In genomic region chr17:81729891-81730290, GRCm38 (mm10) we compare ENCODE assay signal across 25 mouse cellular contexts. TPM values are rescaled to one million over a fixed set of nuclear protein-coding genes. Genes with fewer than 3 reads are reported as not detected.
A peak's percentile ranks its signal among the peaks of the same experiment; 100 is the strongest.
DNase-seq lines count a peak whose midpoint lies in the region; ATAC-seq lines count a peak whose summit lies in the region.
"Had no signal": no experiment of that assay in that cellular context is flagged by ENCODE, and none has a peak within 500 bp of the region (broad histone marks: within the 10 kb centered on the region; RNA-seq: fewer than 3 reads in every experiment).

No protein-coding gene starts in this region.

- DNase-seq in heart, embryonic 10.5 days (ENCODE audit: low spot score), result no peak
- no peak for DNase-seq in heart, postnatal 4 days
- no peak for DNase-seq in heart, postnatal 36 days
- DNase-seq in heart, adult 9 months (ENCODE audit: low spot score in 2 of 2), result no peak
- DNase-seq: adrenal gland, postnatal 10 days; adrenal gland, postnatal 36 days; B cell, adult 2 months; cerebellum, adult 18-20 months; cerebellum, adult 9-10 months; cerebellum, postnatal 14 days; gastrocnemius, postnatal 25 days; heart, postnatal 14 days; kidney, adult 18-20 months; kidney, adult 9 months had no signal

- H3K9ac ChIP-seq in heart, embryonic 13.5 days, result peak overlapping the region; percentile 73; the same call in 1 of the 2 replicates
- peak overlapping the region; percentile 39 for H3K9ac ChIP-seq in heart, embryonic 16.5 days (ENCODE audit: low read length)
- H3K9ac ChIP-seq: hindbrain, embryonic 14.5 days had no signal

- H3K9me3 ChIP-seq in heart, embryonic 10.5 days, result no peaks in the 10 kb centered on the region
- no peaks in the 10 kb centered on the region for H3K9me3 ChIP-seq in heart, embryonic 13.5 days
- H3K9me3 ChIP-seq in heart, embryonic 16.5 days (replicated peaks; ENCODE audit: control insufficient read depth, low read length), result no peaks in the 10 kb centered on the region
- H3K9me3 ChIP-seq: forebrain, embryonic 10.5 days had no signal

- peaks cover 12% of the 10 kb centered on the region; the same call in 1 of the 2 replicates for H3K36me3 ChIP-seq in heart, embryonic 10.5 days
- H3K36me3 ChIP-seq in heart, embryonic 13.5 days, result peaks cover 19% of the 10 kb centered on the region
- H3K36me3 ChIP-seq in heart, embryonic 16.5 days (ENCODE audit: control insufficient read depth, insufficient read depth), result no peaks in the 10 kb centered on the region
- H3K36me3 ChIP-seq: forebrain, embryonic 10.5 days; G1E had no signal

- peak overlapping the region; percentile 32; the same call in 1 of the 2 replicates for H3K4me3 ChIP-seq in heart, embryonic 10.5 days
- peak overlapping the region; percentile 24 for H3K4me3 ChIP-seq in heart, embryonic 13.5 days
- H3K4me3 ChIP-seq in heart, embryonic 16.5 days (ENCODE audit: low read length), result peak overlapping the region; percentile 16; the same call in 1 of the 2 replicates
- H3K4me3 ChIP-seq: forebrain, embryonic 10.5 days had no signal

- 65% methylated on average over 4 of the region's 4 CpGs for WGBS in heart, embryonic 10.5 days
- 57% methylated on average over 4 of the region's 4 CpGs for WGBS in heart, embryonic 13.5 days
- WGBS in heart, embryonic 16.5 days, result 46% methylated on average over 4 of the region's 4 CpGs

- no peak for ATAC-seq in heart, embryonic 13.5 days (ENCODE audit: extremely low read depth, insufficient number of reproducible peaks, low FRiP score, low TSS enrichment)
- no peak for ATAC-seq in heart, embryonic 16.5 days (replicated peaks; ENCODE audit: extremely low read depth, insufficient read depth, low FRiP score)
- ATAC-seq: forebrain, embryonic 14.5 days; hindbrain, postnatal 0 days; inflammation-experienced regulatory T-cells, adult 6 months; intestine, embryonic 16.5 days; Patski had no signal

- H3K4me1 ChIP-seq in heart, embryonic 10.5 days, result no peaks in the 10 kb centered on the region
- H3K4me1 ChIP-seq in heart, embryonic 13.5 days, result peaks cover 27% of the 10 kb centered on the region
- H3K4me1 ChIP-seq in heart, embryonic 16.5 days (ENCODE audit: control insufficient read depth, insufficient read depth, low read length), result peaks cover 5% of the 10 kb centered on the region
- H3K4me1 ChIP-seq: forebrain, embryonic 10.5 days had no signal

- no peaks in the 10 kb centered on the region for H3K27me3 ChIP-seq in heart, embryonic 10.5 days (ENCODE audit: insufficient read depth, poor library complexity, severe bottlenecking)
- H3K27me3 ChIP-seq in heart, embryonic 13.5 days (replicated peaks), result no peaks in the 10 kb centered on the region
- no peaks in the 10 kb centered on the region for H3K27me3 ChIP-seq in heart, embryonic 16.5 days (ENCODE audit: control insufficient read depth, insufficient read depth, low read length)
- H3K27me3 ChIP-seq: CH12.LX had no signal

- H3K27ac ChIP-seq in heart, embryonic 10.5 days, result no peak overlapping the region
- peak overlapping the region; percentile 54; the same call in 1 of the 2 replicates for H3K27ac ChIP-seq in heart, embryonic 13.5 days (replicated peaks)
- H3K27ac ChIP-seq in heart, embryonic 16.5 days (ENCODE audit: low read length), result no peak overlapping the region; the same call in 1 of the 2 replicates
- H3K27ac ChIP-seq: forebrain, embryonic 10.5 days; hindbrain, embryonic 14.5 days; hindbrain, postnatal 0 days had no signal

- intact Hi-C loops in heart, postnatal 36 days (cut with DNase I), result no loop called here

- peak overlapping the region; percentile 66 for H3K4me2 ChIP-seq in heart, embryonic 13.5 days
- H3K4me2 ChIP-seq in heart, embryonic 16.5 days (ENCODE audit: low read depth, low read length), result peak overlapping the region; percentile 43
- H3K4me2 ChIP-seq: hindbrain, embryonic 14.5 days had no signal

RNA-seq across cellular contexts. Expression of gene Slc8a1, which starts 8.3 kb away (rescaled TPM):
- 58.1 and 107 TPM in 2 replicates for polyA plus RNA-seq in heart, embryonic 10.5 days (2016; fragmentation: Nextera tagmentation; extraction: Ambion mirVana)
- total RNA-seq in heart, postnatal 4 days (2021), result 1,000 to 10,000 TPM; 1,020 to 1,023 TPM
- polyA plus RNA-seq in heart, embryonic 13.5 days (2015; fragmentation: Nextera tagmentation; extraction: Ambion mirVana), result 67.6 and 73.3 TPM in 2 replicates
- 100 to 1,000 TPM; 392 to 411 TPM for total RNA-seq in heart, postnatal 36 days (2021)
- polyA plus RNA-seq in heart, embryonic 16.5 days (2015; fragmentation: Nextera tagmentation; extraction: Ambion mirVana), result 84.6 and 88.5 TPM in 2 replicates
- total RNA-seq: CH12.LX had no signal
- polyA plus RNA-seq: G1E, Patski had no signal
